Mouse (Mus musculus): ENCODE data around the gene Prdm10.

Gene Prdm10

DNA sequence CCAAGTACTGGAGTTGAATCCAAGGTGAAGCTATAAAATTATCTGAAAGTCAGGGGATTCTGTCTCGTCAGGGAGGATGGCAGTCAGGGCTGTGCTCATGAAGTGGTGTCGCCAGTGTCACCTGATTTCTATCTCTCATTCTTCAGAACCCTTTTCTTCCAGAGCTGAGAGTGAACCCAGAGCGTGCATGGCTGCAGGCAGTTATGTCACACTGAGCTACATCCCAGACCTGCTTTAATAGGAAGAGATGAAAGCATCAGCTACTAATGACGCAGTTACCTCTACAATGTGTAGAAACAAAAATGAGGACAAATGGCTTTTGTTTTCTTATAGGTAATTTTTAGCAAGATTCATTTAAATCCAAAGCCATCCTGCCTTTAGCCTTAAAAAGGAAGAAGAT is 68.1 kb downstream of the Prdm10 start:
- in situ Hi-C loops (cut with MboI; ENCODE audit: unreplicated experiment in 2 of 2), result loop anchor here (5.0 to 10.0 kb wide), 4 partner anchors 186 to 874 kb away; no protein-coding TSS in a partner anchor

DNA sequence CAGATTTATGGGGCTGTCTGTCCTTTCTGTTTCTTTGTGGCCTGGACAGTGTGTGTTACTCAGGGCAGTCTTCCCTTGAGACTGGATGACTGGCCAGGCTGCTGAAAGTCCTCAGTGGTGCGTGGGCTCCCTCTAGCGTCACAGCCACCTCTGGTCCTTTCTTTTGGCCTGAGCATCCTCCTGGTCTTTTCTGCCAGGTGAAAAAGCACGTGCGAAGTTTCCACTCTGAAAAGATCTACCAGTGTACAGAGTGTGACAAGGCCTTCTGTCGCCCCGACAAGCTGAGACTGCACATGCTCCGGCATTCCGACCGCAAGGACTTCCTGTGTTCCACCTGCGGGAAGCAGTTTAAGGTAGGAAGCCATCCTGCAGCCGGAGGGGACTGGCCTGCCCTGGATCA is 68.6 kb downstream of the Prdm10 start:
- in situ Hi-C loops (cut with MboI; ENCODE audit: unreplicated experiment in 2 of 2), result loop anchor here (5.0 to 10.0 kb wide), 4 partner anchors 187 to 874 kb away; no protein-coding TSS in a partner anchor

DNA sequence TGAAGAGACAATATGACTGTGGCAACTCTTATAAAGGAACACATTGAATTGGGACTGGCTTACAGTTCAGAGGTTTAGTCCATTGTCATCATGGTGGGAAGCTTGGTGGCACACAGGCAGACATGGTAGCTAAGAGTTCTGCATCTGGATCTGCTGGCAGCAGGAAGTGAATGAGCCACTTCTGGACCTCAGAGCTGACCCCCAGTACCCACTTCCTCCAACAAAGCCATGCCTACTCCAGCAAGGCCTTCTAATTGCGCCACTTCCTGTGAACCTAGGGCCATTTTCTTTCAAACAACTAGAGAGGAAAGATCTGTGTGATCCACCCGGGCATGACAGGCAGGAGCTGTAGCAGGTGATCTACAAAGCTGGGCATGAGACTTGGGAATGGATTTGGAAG is 72.4 kb downstream of the Prdm10 start:
- in situ Hi-C loops (cut with MboI; ENCODE audit: unreplicated experiment in 2 of 2), result no loop called here

GRCm38 (mm10) chr9:31353518-31353917 is 73.2 kb downstream of the Prdm10 start:
- in situ Hi-C loops (cut with MboI; ENCODE audit: unreplicated experiment in 2 of 2), result no loop called here

- in situ Hi-C loops (cut with MboI; ENCODE audit: unreplicated experiment in 2 of 2), result no loop called here
Measured at GRCm38 (mm10) chr9:31354051-31354450, 73.7 kb downstream of the Prdm10 start.

DNA sequence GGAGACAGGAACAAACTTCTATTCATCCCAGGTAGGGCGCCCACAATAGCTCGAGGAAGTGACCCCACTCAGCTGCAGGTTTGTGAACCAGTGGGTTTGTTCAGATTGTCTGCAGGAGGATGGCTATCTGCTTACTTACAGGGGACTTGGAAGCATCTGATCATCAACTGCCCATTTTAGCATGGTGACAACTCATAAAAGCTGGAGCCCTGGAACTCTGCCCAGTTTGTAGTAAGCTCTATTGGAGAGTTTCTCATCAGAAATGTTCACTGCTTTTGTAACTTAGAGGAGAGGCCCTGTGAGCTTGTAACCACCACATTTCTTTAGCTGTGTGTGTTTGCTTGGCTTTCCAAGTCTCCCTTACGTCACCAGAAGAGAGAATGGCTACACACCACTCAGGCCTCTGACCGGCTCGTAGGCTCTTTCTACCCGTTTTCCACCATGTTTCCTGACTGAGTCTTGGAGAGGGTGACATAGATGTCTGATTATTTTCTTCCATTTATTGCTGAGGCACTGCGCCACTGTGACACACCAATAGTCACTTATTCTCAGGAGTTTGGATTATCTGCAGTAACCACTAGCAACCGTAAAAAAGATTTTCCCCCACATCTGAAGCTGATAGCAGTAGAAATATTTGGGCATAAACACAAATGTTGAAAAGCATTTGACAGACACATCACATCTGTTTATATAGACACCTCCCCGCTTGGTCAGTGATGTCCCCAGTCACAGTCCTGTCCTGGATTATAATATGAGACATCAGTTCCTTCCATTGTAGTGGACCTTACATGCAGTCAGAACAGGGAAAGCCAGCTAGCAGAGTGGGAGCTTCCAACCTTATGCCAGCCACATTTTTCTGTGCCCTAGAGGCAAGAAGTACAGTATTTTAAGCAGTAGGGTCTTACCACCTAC is 83.6 kb downstream of the Prdm10 start:
- in situ Hi-C loops (cut with MboI; ENCODE audit: unreplicated experiment in 2 of 2), result no loop called here

- in situ Hi-C loops (cut with MboI; ENCODE audit: unreplicated experiment in 2 of 2), result no loop called here
Measured at GRCm38 (mm10) chr9:31365086-31365485, 84.7 kb downstream of the Prdm10 start.

DNA sequence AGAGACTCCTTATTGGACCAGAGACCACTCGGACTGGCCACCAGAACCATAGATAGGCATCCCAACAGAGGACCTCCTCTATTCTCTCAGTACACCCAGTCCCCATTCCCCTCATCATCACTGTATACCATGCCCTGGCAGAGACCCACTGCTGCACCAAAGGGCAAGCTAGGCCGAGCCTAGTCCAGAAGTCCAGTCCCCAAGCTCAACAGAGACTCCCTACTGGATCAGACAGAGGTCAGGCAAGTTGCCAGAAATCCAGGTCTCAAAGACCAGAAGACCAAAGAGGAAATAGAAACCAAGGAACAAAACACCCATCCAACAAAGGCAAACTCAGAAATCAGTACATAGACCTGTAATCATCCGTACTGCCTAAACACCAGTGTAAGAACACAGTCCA is 91.4 kb downstream of the Prdm10 start:
- in situ Hi-C loops (cut with MboI; ENCODE audit: unreplicated experiment in 2 of 2), result no loop called here

- in situ Hi-C loops (cut with MboI; ENCODE audit: unreplicated experiment in 2 of 2), result loop anchor here (25.0 kb wide), 1 partner anchor 939 kb away; the partner anchor contains the start of gene Snx19 (in 2 of the 2)
Measured at GRCm38 (mm10) chr9:31376661-31377060, 96.3 kb downstream of the Prdm10 start.

DNA sequence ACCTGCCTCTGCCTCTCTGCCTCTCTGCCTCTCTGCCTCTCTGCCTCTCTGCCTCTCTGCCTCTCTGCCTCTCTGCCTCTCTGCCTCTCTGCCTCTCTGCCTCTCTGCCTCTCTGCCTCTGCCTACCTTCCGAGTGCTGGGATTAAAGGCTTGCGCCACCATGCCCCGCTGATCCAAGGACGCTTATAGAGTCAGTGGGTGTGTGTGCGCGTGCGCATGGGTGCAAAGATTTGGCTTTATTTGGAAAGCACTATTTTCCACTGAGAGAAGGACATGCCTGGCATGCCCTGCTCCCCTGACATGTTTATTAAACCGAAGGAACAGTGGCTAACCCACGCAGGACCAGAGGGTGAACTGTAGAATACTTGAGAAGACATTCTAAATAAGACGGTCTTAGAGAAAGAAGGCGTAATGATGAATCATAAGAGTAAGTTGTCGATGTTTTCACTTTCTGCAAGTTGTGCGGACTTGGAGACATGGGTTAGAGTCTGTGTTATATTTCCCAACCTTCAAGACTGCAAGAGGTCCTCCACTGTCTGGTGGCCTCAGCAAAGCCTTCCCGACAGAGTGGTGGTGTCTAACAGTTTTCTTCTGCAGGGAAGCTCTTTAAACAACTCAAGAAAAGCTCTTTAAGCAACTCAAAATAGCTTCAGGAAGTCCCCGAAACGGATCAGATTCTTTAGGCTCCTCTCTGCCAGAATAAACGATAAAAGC is 104.6 kb downstream of the Prdm10 start:
- in situ Hi-C loops (cut with MboI; ENCODE audit: unreplicated experiment in 2 of 2), result loop anchor here (25.0 kb wide), 1 partner anchor 948 kb away; the partner anchor contains the start of gene Snx19 (in 2 of the 2)

DNA sequence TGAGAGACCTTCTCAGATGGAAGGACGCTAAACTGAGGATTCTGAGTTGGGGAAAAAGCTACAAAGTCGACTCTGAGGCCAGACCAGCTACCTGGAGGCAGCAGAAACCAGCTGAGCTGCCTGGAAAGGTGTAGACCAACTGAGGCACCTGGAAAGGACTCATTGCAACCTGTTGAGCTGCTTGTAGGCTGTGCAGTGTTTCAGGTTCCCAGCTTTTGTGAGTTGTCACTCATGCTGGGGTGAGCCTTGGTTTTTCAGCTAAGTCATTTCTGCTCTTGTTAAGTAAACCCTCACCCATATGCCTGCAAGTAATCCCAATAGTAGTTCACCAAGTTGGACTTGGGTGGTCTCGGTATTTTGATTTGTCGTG is 105.1 kb downstream of the Prdm10 start:
- in situ Hi-C loops (cut with MboI; ENCODE audit: unreplicated experiment in 2 of 2), result loop anchor here (25.0 kb wide), 1 partner anchor 948 kb away; the partner anchor contains the start of gene Snx19 (in 2 of the 2)

- in situ Hi-C loops (cut with MboI; ENCODE audit: unreplicated experiment in 2 of 2), result loop anchor here (25.0 kb wide), 1 partner anchor 949 kb away; the partner anchor contains the start of gene Snx19 (in 2 of the 2)
Measured at GRCm38 (mm10) chr9:31385947-31386354, 105.6 kb downstream of the Prdm10 start, which contains the start of gene Nfrkb. Gene Nfrkb (plus strand): TSS chr9:31386192.

GRCm38 (mm10) chr9:31386368-31387180 is 106.2 kb downstream of the Prdm10 start:
- in situ Hi-C loops (cut with MboI; ENCODE audit: unreplicated experiment in 2 of 2), result loop anchor here (25.0 kb wide), 1 partner anchor 949 kb away; the partner anchor contains the start of gene Snx19 (in 2 of the 2)

GRCm38 (mm10) chr9:31387206-31387605 is 106.9 kb downstream of the Prdm10 start:
- in situ Hi-C loops (cut with MboI; ENCODE audit: unreplicated experiment in 2 of 2), result loop anchor here (25.0 kb wide), 1 partner anchor 950 kb away; the partner anchor contains the start of gene Snx19 (in 2 of the 2)

GRCm38 (mm10) chr9:31400441-31400840 is 120.1 kb downstream of the Prdm10 start:
- in situ Hi-C loops (cut with MboI; ENCODE audit: unreplicated experiment in 2 of 2), result loop anchor here (5.0 kb wide), 2 partner anchors 142 to 248 kb away; no protein-coding TSS in a partner anchor

- in situ Hi-C loops (cut with MboI; ENCODE audit: unreplicated experiment in 2 of 2), result loop anchor here (5.0 kb wide), 2 partner anchors 138 to 252 kb away; no protein-coding TSS in a partner anchor
Measured at GRCm38 (mm10) chr9:31404311-31404710, 124.0 kb downstream of the Prdm10 start.

GRCm38 (mm10) chr9:31405217-31405616 is 124.9 kb downstream of the Prdm10 start:
- in situ Hi-C loops (cut with MboI; ENCODE audit: unreplicated experiment in 2 of 2), result loop anchor here in 1 of 2 experiments (5.0 kb wide), 1 partner anchor 142 kb away; no protein-coding TSS in a partner anchor

DNA sequence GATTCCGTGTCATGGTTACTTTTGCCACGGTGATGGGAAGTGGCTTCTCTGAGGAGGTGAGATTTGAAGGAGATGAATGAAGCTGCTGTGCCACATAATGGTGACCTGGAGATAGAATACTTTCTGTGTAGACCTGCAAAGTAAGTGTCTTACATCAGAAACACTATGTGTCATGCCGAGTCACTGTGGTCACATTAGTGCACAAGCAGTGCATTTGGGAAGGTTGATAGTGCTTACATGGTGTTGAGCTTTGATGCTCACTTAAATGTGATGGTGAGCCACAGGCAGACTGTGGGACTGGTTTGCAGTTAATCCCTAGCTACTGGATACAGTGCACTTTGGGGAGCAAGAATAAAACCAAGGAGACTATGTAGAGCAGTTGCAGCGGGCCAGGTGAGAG is 131.8 kb downstream of the Prdm10 start:
- in situ Hi-C loops (cut with MboI; ENCODE audit: unreplicated experiment in 2 of 2), result no loop called here

DNA sequence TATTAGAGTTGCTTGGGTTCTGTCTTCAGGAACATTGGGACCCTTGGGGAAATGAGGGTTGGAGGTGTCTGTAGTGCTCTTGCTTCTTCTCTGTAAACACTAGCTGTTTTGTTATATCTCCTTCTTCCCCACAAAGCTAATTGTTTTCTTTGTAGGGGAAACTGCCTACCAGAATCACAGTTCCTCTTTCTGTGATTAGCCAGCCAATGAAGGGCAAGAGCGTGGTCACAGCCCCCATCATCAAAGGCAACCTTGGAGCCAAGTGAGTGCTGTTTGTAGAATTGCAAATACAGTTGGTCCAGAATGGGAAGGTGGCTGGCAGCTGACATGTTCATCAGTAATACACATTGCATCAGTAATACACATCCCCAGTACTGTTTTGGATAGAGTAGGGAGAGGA is 138.5 kb downstream of the Prdm10 start:
- in situ Hi-C loops (cut with MboI; ENCODE audit: unreplicated experiment in 2 of 2), result no loop called here

DNA sequence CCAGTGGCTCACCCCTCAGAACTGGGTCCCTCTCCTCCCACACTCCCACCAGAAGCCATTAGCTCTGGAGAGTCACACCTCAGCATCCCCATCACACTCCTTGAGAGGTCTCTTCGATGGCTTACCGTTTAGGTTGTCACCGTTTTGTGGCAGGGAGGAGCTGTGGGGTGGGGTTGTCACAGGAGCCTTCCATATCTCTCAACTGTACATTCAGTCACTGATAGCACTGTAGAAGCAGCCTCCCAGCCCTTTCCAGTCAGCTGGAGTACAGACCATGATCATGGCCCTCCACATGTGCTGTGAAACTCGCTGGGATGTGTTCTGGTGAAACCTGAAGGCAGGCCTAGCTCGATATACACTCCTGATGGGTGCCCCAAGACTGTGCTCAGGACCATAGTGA is 141.8 kb downstream of the Prdm10 start:
- in situ Hi-C loops (cut with MboI; ENCODE audit: unreplicated experiment in 2 of 2), result no loop called here

All from v-Abl transformed pro-B cells (cell line).